Mouse (Mus musculus) kidney, adult 2 months (tissue): ENCODE measurements around the gene Cutal.

Experiments used
- CTCF ChIP-seq: fragments of 200-500 bp; conservative IDR thresholded peaks from 2 replicates; pipeline ENCODE4 v1.5.1; 2011; ENCODE audit warnings: low read depth, mild to moderate bottlenecking, control low read depth, low read length, moderate library complexity, mixed read lengths; ENCODE audit not compliant: insufficient read depth, insufficient read length
- POLR2A ChIP-seq: fragments of 200-500 bp; IDR thresholded peaks from one replicate; pipeline ENCODE4 v1.6.1; 2011; ENCODE audit warnings: low read depth, low read length, control low read depth

DNA sequence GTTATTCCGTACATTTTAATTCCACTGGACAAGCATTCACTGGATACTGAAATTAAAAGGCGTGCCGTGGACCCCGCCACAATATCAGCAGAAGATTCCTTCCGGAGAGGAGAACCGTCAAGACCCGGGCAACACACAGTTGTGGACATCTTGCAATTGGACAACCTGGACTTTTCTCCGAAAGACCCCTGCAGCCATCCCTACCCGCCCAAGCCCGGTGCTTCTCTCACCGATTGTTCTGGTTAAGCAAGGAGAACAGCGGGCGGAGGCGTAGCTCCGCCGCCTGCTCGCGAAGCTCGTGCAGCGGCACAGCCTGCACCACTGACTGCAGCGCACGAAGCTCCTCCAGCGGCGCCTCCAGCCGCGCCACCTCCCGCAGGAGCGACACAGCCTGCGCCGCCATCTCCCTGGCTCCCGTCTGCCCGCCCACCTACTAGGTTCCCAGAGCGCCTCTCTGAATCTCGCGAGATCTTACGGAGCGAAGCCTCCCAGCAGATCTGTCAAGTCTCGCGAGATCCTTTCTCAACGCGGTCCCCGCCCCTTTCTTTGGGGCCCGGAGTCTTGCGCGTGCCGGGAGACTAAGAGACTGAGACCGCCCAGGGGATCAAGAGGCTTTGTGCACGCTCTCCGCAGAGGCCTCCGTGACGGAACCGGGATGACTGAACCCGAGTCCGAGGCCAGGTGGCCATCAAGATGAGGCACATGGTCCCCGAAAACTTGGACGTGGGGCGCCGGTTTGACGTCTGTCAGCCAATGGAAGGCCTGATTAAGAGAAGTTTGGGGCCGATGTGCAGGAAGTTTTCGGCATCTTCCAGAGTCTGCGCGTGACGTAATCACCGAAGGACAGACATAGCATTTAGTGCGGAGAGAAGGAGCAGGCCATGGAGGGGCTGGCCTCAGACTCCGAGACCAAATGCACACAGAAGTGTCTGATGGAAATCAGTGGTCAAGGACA, 3.4 kb upstream of the Cutal start:
- TF ChIP-seq CTCF (no peak), POLR2A (peak; percentile 89)
